Mouse (Mus musculus) MEL (cell line): ENCODE results near the gene Pcgf5. TPM values are rescaled to one million over a fixed set of nuclear protein-coding genes. Genes with fewer than 3 reads are reported as not detected.

ENCODE experiments used
- DNase-seq: peaks from one replicate; pipeline ENCODE4 v3.0.0; 2011; ENCODE audit warnings: low read depth, low spot score
- H3K27ac ChIP-seq: 2 replicates; pipeline ENCODE4 v1.5.1; 2012; ENCODE audit warnings: low read depth, mild to moderate bottlenecking, control low read depth, low read length, moderate library complexity; ENCODE audit not compliant: control insufficient read depth
- H3K27me3 ChIP-seq, 2 experiments: fragments of 150-350 bp in 1 of 2; sonication (generic) in 1 of 2; 2 replicates each; pipeline ENCODE4 v1.6.1; 2012; ENCODE audit warnings: low read length in 2 of 2, mild to moderate bottlenecking in 2 of 2, improper control_type of control experiment in 1 of 2, moderate library complexity in 1 of 2; ENCODE audit not compliant: insufficient read depth in 2 of 2, control insufficient read depth in 1 of 2
- H3K36me3 ChIP-seq, 2 experiments: 2 replicates each; pipeline ENCODE4 v1.6.1; 2012 to 2014; ENCODE audit warnings: low read length in 2 of 2, improper control_type of control experiment in 1 of 2, inconsistent platforms in 1 of 2, mild to moderate bottlenecking in 1 of 2; ENCODE audit not compliant: insufficient read depth in 2 of 2, control insufficient read depth in 1 of 2
- H3K4me1 ChIP-seq, 2 experiments: fragments of 150-350 bp in 1 of 2; sonication (generic) in 1 of 2; 2 replicates each; pipeline ENCODE4 v1.6.1; 2012; ENCODE audit warnings: low read length in 2 of 2, improper control_type of control experiment in 1 of 2, mild to moderate bottlenecking in 1 of 2; ENCODE audit not compliant: insufficient read depth in 2 of 2, control insufficient read depth in 1 of 2
- H3K4me3 ChIP-seq, 2 experiments: fragments of 150-350 bp in 1 of 2; sonication (generic) in 1 of 2; 2 replicates each; pipeline ENCODE4 v1.5.1; 2012; ENCODE audit warnings: low read depth in 2 of 2, low read length in 2 of 2, mild to moderate bottlenecking in 2 of 2, moderate library complexity in 2 of 2, control low read depth in 1 of 2, improper control_type of control experiment in 1 of 2; ENCODE audit not compliant: control insufficient read depth in 1 of 2, insufficient read depth in 1 of 2
- H3K79me2 ChIP-seq: 2 replicates; pipeline ENCODE4 v1.6.1; 2012; ENCODE audit warnings: mild to moderate bottlenecking, low read length, moderate library complexity; ENCODE audit not compliant: control insufficient read depth, poor library complexity, insufficient read depth
- H3K9ac ChIP-seq: 2 replicates; pipeline ENCODE4 v1.6.1; 2012; ENCODE audit warnings: low read depth, mild to moderate bottlenecking, control low read depth, low read length, moderate library complexity; ENCODE audit not compliant: control insufficient read depth, poor library complexity, severe bottlenecking
- H3K9me3 ChIP-seq: fragments of 150-350 bp; sonication (generic); replicated peaks from 2 replicates; pipeline ENCODE4 v1.6.1; 2012; ENCODE audit warnings: mild to moderate bottlenecking, low read length, improper control_type of control experiment, moderate library complexity; ENCODE audit not compliant: insufficient read depth
- BHLHE40 ChIP-seq: IDR thresholded peaks from 2 replicates; pipeline ENCODE4 v1.6.1; 2012; ENCODE audit warnings: low read depth, mild to moderate bottlenecking, inconsistent platforms, low read length, improper control_type of control experiment, borderline replicate concordance
- CTCF ChIP-seq, 3 experiments: IDR thresholded peaks in 2 of 3; conservative IDR thresholded peaks in 1 of 3; 2 replicates each; pipeline ENCODE4 v1.5.1; 2011 to 2012; ENCODE audit warnings: low read length in 3 of 3, low read depth in 2 of 3, mild to moderate bottlenecking in 2 of 3, improper control_type of control experiment in 1 of 3, inconsistent platforms in 1 of 3, mixed read lengths in 1 of 3, moderate library complexity in 1 of 3; ENCODE audit not compliant: control insufficient read depth in 1 of 3, insufficient read depth in 1 of 3, poor library complexity in 1 of 3, severe bottlenecking in 1 of 3
- ELF1 ChIP-seq: IDR thresholded peaks from 2 replicates; pipeline ENCODE4 v1.6.1; 2014; ENCODE audit warnings: low read depth, mild to moderate bottlenecking, inconsistent platforms, low read length, improper control_type of control experiment, moderate library complexity
- ETS1 ChIP-seq: IDR thresholded peaks from 2 replicates; pipeline ENCODE4 v1.6.1; 2012; ENCODE audit warnings: low read depth, mild to moderate bottlenecking, inconsistent platforms, low read length, improper control_type of control experiment, moderate library complexity
- GABPA ChIP-seq: IDR thresholded peaks from 2 replicates; pipeline ENCODE4 v1.6.1; 2012; ENCODE audit warnings: low read depth, mild to moderate bottlenecking, inconsistent platforms, low read length, improper control_type of control experiment, moderate library complexity
- GATA1 ChIP-seq: IDR thresholded peaks from 2 replicates; pipeline ENCODE4 v1.6.1; 2011; ENCODE audit warnings: low read depth, low read length, improper control_type of control experiment
- HCFC1 ChIP-seq: IDR thresholded peaks from 2 replicates; pipeline ENCODE4 v1.6.1; 2012; ENCODE audit warnings: low read depth, mild to moderate bottlenecking, inconsistent platforms, low read length, improper control_type of control experiment, moderate library complexity
- JUND ChIP-seq: IDR thresholded peaks from 2 replicates; pipeline ENCODE4 v1.6.1; 2011; ENCODE audit warnings: low read depth, mild to moderate bottlenecking, improper control_type of control experiment, low read length
- KAT2A ChIP-seq: conservative IDR thresholded peaks from 2 replicates; pipeline ENCODE4 v1.6.1; 2012; ENCODE audit warnings: low read depth, low read length, improper control_type of control experiment, inconsistent platforms
- MAX ChIP-seq: IDR thresholded peaks from 2 replicates; pipeline ENCODE4 v1.6.1; 2011; ENCODE audit warnings: low read length, improper control_type of control experiment
- MAZ ChIP-seq: IDR thresholded peaks from 2 replicates; pipeline ENCODE4 v1.6.1; 2012; ENCODE audit warnings: low read depth, mild to moderate bottlenecking, inconsistent platforms, low read length, improper control_type of control experiment
- MYB ChIP-seq: IDR thresholded peaks from 2 replicates; pipeline ENCODE4 v1.6.1; 2011; ENCODE audit warnings: mild to moderate bottlenecking, low read depth, low read length, improper control_type of control experiment
- NRF1 ChIP-seq: IDR thresholded peaks from 2 replicates; pipeline ENCODE4 v1.6.1; 2014; ENCODE audit warnings: low read depth, mild to moderate bottlenecking, inconsistent platforms, low read length, improper control_type of control experiment, moderate library complexity; ENCODE audit not compliant: poor library complexity, insufficient read depth, severe bottlenecking
- POLR2AphosphoS2 ChIP-seq: IDR thresholded peaks from 2 replicates; pipeline ENCODE4 v1.6.1; 2011; ENCODE audit warnings: low read length, improper control_type of control experiment
- POLR2AphosphoS5 ChIP-seq: IDR thresholded peaks from 2 replicates; pipeline ENCODE4 v1.6.1; 2012; ENCODE audit warnings: low read depth, borderline replicate concordance, mild to moderate bottlenecking, inconsistent platforms, low read length, moderate library complexity, mixed read lengths
- RAD21 ChIP-seq: IDR thresholded peaks from 2 replicates; pipeline ENCODE4 v1.6.1; 2011; ENCODE audit warnings: mild to moderate bottlenecking, low read depth, low read length, improper control_type of control experiment
- SIN3A ChIP-seq: IDR thresholded peaks from 2 replicates; pipeline ENCODE4 v1.6.1; 2012; ENCODE audit warnings: low read length, improper control_type of control experiment, inconsistent platforms
- SMC3 ChIP-seq: IDR thresholded peaks from 2 replicates; pipeline ENCODE4 v1.6.1; 2011; ENCODE audit warnings: low read depth, low read length, improper control_type of control experiment
- TAL1 ChIP-seq: IDR thresholded peaks from 2 replicates; pipeline ENCODE4 v1.6.1; 2012; ENCODE audit warnings: mild to moderate bottlenecking, inconsistent platforms, low read length, moderate library complexity, mixed read lengths
- TBP ChIP-seq: IDR thresholded peaks from 2 replicates; pipeline ENCODE4 v1.8.0; 2011; ENCODE audit warnings: low read depth, low read length, improper control_type of control experiment
- UBTF ChIP-seq: IDR thresholded peaks from 2 replicates; pipeline ENCODE4 v1.6.1; 2012; ENCODE audit warnings: low read depth, mild to moderate bottlenecking, inconsistent platforms, low read length, improper control_type of control experiment, moderate library complexity, borderline replicate concordance; ENCODE audit not compliant: insufficient read depth
- USF1 ChIP-seq: IDR thresholded peaks from 2 replicates; pipeline ENCODE4 v1.6.1; 2014; ENCODE audit warnings: low read depth, mild to moderate bottlenecking, inconsistent platforms, low read length, improper control_type of control experiment, moderate library complexity
- USF2 ChIP-seq, 2 experiments: IDR thresholded peaks; 2 replicates each; pipeline ENCODE4 v1.6.1; 2011 to 2012; ENCODE audit warnings: improper control_type of control experiment in 2 of 2, low read length in 2 of 2, borderline replicate concordance in 1 of 2, inconsistent platforms in 1 of 2, low read depth in 1 of 2, mild to moderate bottlenecking in 1 of 2; ENCODE audit not compliant: insufficient read depth in 1 of 2
- ZC3H11A ChIP-seq: IDR thresholded peaks from 2 replicates; pipeline ENCODE4 v1.6.1; 2012; ENCODE audit warnings: low read depth, mild to moderate bottlenecking, inconsistent platforms, low read length, improper control_type of control experiment
- ZKSCAN1 ChIP-seq: IDR thresholded peaks from 2 replicates; pipeline ENCODE4 v1.6.1; 2012; ENCODE audit warnings: low read depth, mild to moderate bottlenecking, inconsistent platforms, low read length, improper control_type of control experiment, moderate library complexity
- ZMIZ1 ChIP-seq: IDR thresholded peaks from 2 replicates; pipeline ENCODE4 v1.6.1; 2012; ENCODE audit warnings: low read depth, mild to moderate bottlenecking, inconsistent platforms, low read length, improper control_type of control experiment, moderate library complexity
- polyA plus RNA-seq, 2 experiments: library from polyadenylated mRNA; stranded (reverse) in 1 of 2; unstranded in 1 of 2; fragments of >175 nt in 1 of 2; fragments of >200 nt in 1 of 2; gene quantifications; 2 replicates each; pipeline versions ENCODE4 v1.2.1 to v1.2.4; 2012; ENCODE audit warnings: low replicate concordance in 2 of 2, low read depth in 1 of 2; ENCODE audit not compliant: insufficient read length in 2 of 2, insufficient read depth in 1 of 2, missing spikeins in 1 of 2
- total RNA-seq: library from RNA; depleted of rRNA; stranded (reverse); fragments of 300-350 nt; gene quantifications from 2 replicates; pipeline ENCODE4 v1.2.3, GENCODE M21; 2012

Gene Pcgf5
- total and polyA plus RNA-seq, 3 experiments: 10.0 to 23.2 TPM; not detected in 1

DNA sequence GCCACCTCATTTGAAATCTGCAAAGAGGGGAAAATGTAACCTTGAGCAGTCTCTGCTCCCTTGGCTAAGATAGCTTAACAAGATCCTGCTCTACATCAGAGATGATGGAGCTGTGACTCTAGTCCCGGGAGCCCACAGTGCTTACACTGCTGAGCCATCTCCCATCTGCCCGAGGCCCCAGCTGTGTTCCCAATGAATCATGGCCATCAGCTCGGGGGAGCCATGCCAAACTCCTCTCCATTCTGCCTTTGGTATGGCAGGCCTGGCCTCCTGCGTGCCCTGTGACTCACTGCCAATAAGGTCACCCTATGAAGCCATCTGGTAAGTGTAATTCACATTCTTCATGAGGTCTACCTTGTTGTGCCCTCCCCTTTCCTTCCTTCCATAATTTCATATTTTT, 149.0 kb downstream of the Pcgf5 start:
- Histone ChIP-seq H3K4me1 (no peaks in the 10 kb centered on the region), H3K27ac (no peak overlapping the region), H3K9ac (no peak overlapping the region)
- TF ChIP-seq POLR2AphosphoS2 (no peak), GABPA (no peak), RAD21 (no peak), GATA1 (no peak), ELF1 (no peak), MAX (no peak), JUND (no peak), TAL1 (no peak), KAT2A (no peak), MAZ (no peak), HCFC1 (no peak)
- TF ChIP-seq, all 39 proteins: peak for 0
- no peaks in the 10 kb centered on the region for H3K9me3 ChIP-seq
- no peaks in the 10 kb centered on the region for H3K27me3 ChIP-seq
- no peak for DNase-seq
- H3K4me3 ChIP-seq: no peak overlapping the region
- H3K79me2 ChIP-seq: no peaks in the 10 kb centered on the region
- H3K36me3 ChIP-seq: no peaks in the 10 kb centered on the region

DNA sequence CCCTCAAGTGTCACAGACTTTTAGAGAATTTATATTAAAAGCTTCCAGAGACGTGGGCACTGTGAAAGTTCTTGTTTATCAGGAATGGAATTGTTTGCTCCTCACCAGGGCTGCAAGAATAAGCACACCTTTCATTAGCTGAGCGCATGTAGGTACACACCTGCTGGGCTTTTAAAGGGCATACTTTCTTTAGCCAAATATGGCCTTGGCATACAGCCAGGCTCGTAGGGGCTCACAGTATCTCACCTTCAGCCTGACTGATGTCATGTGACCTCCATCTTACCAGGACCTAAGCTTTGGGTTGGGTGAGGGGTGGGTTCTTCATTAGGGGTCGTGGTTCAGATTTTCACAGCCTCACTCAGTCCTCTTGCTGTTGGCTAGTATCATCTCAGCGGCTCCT, 149.6 kb downstream of the Pcgf5 start:
- Histone ChIP-seq H3K9ac (no peak overlapping the region), H3K9me3 (no peaks in the 10 kb centered on the region), H3K79me2 (no peaks in the 10 kb centered on the region), H3K27ac (no peak overlapping the region), H3K36me3 (no peaks in the 10 kb centered on the region)
- TF ChIP-seq ZKSCAN1 (no peak), SIN3A (no peak), UBTF (no peak), BHLHE40 (no peak)
- TF ChIP-seq, all 39 proteins: peak for 0
- Histone ChIP-seq H3K4me3 (no peak overlapping the region), H3K4me1 (no peaks in the 10 kb centered on the region), H3K27me3 (no peaks in the 10 kb centered on the region)
- no peak for DNase-seq

DNA sequence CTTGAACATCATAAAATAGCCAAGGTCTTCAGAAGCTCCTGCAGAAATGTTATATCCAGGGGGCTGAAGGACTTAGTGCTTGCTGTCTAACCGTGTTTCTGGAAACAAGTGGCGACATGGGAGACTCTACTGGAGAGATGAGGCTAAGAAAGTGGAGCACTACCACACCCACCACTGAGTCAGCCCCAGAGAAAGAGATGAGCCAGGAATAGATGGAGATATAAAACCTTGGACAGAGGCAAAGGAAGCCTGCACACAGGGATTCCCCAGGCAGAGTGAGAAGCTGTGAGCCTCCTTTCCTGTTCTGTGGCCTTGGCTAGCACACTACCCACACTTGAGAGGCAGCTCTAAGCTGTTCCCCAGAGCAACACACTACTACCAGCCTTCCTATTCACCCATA, 156.6 kb downstream of the Pcgf5 start:
- peaks cover 0 to 1% of the 10 kb centered on the region in 2 experiments; a peak in 1 of 4 replicates for H3K27me3 ChIP-seq
- H3K4me1 ChIP-seq: no peaks in the 10 kb centered on the region
- TF ChIP-seq TBP (no peak), ZC3H11A (no peak), SIN3A (no peak), GATA1 (no peak), BHLHE40 (no peak), HCFC1 (no peak), TAL1 (no peak), RAD21 (no peak), SMC3 (no peak), MAZ (no peak), USF1 (no peak), ELF1 (no peak), ZMIZ1 (no peak), ETS1 (no peak), NRF1 (no peak), CTCF (IDR thresholded peaks at IDR 0.05 in 2 of 3, conservative IDR thresholded peaks at IDR 0.05 in 1 of 3; ENCODE audit: control insufficient read depth in 1 of 3, insufficient read depth in 1 of 3, low read depth in 2 of 3, low read length in 3 of 3, poor library complexity in 1 of 3, severe bottlenecking in 1 of 3) (no peak), MYB (no peak), USF2 (IDR thresholded peaks at IDR 0.05; ENCODE audit: borderline replicate concordance in 1 of 2, insufficient read depth in 1 of 2, low read depth in 1 of 2, low read length in 2 of 2) (no peak), POLR2AphosphoS5 (no peak)

More for the DNA sequence above, 156.6 kb downstream of the Pcgf5 start:
- H3K79me2 ChIP-seq: no peaks in the 10 kb centered on the region
- DNase-seq: no peak
- H3K4me3 ChIP-seq: no peak overlapping the region
- H3K27ac ChIP-seq: no peak overlapping the region
- no peak overlapping the region for H3K9ac ChIP-seq
- no peaks in the 10 kb centered on the region for H3K9me3 ChIP-seq
- no peaks in the 10 kb centered on the region for H3K36me3 ChIP-seq
